Mouse (Mus musculus): ENCODE measurements around the gene Gm17490.

Gene Gm17490

GRCm38 (mm10) chr2:11625890-11626289, at the start of gene Gm17490:
Gene Gm17490 (minus strand): TSS chr2:11626264.
- in situ Hi-C loops (cut with MseI, MboI): no loop called here

GRCm38 (mm10) chr2:11672144-11672543, 46.1 kb upstream of the Gm17490 start:
- in situ Hi-C loops (cut with MseI, MboI): no loop called here

- in situ Hi-C loops (cut with MseI, MboI): loop anchor here in 1 of 2 experiments (10.0 kb wide), 1 partner anchor 61 kb away; the partner anchor contains the start of gene Rbm17
Measured at GRCm38 (mm10) chr2:11665326-11665725, 39.3 kb upstream of the Gm17490 start.

- in situ Hi-C loops (cut with MseI, MboI): loop anchor here in 1 of 2 experiments (10.0 kb wide), 1 partner anchor 60 kb away; the partner anchor contains the start of gene Rbm17
Measured at GRCm38 (mm10) chr2:11664806-11665205, 38.7 kb upstream of the Gm17490 start.

GRCm38 (mm10) chr2:11664367-11664766, 38.3 kb upstream of the Gm17490 start:
- in situ Hi-C loops (cut with MseI, MboI): loop anchor here in 1 of 2 experiments (10.0 kb wide), 1 partner anchor 60 kb away; the partner anchor contains the start of gene Rbm17

GRCm38 (mm10) chr2:11663961-11664360, 37.9 kb upstream of the Gm17490 start:
- in situ Hi-C loops (cut with MseI, MboI): loop anchor here in 1 of 2 experiments (10.0 kb wide), 1 partner anchor 59 kb away; the partner anchor contains the start of gene Rbm17

- in situ Hi-C loops (cut with MseI, MboI): loop anchor here in 1 of 2 experiments (10.0 kb wide), 1 partner anchor 58 kb away; the partner anchor contains the start of gene Rbm17
Measured at GRCm38 (mm10) chr2:11662907-11663230, 36.8 kb upstream of the Gm17490 start.

- in situ Hi-C loops (cut with MseI, MboI): loop anchor here in 1 of 2 experiments (10.0 kb wide), 1 partner anchor 58 kb away; the partner anchor contains the start of gene Rbm17
Measured at GRCm38 (mm10) chr2:11662143-11662906, 36.3 kb upstream of the Gm17490 start.

GRCm38 (mm10) chr2:11659263-11659662, 33.2 kb upstream of the Gm17490 start:
- in situ Hi-C loops (cut with MseI, MboI): no loop called here

- in situ Hi-C loops (cut with MseI, MboI): no loop called here
Measured at GRCm38 (mm10) chr2:11657581-11657980, 31.5 kb upstream of the Gm17490 start.

GRCm38 (mm10) chr2:11654990-11655931, 29.2 kb upstream of the Gm17490 start:
- in situ Hi-C loops (cut with MseI, MboI): no loop called here

GRCm38 (mm10) chr2:11653780-11654179, 27.7 kb upstream of the Gm17490 start:
- in situ Hi-C loops (cut with MseI, MboI): no loop called here

- in situ Hi-C loops (cut with MseI, MboI): no loop called here
Measured at GRCm38 (mm10) chr2:11653330-11653729, 27.3 kb upstream of the Gm17490 start.

GRCm38 (mm10) chr2:11652780-11653179, 26.7 kb upstream of the Gm17490 start:
- in situ Hi-C loops (cut with MseI, MboI): no loop called here

GRCm38 (mm10) chr2:11652196-11652595, 26.1 kb upstream of the Gm17490 start:
- in situ Hi-C loops (cut with MseI, MboI): no loop called here

- in situ Hi-C loops (cut with MseI, MboI): no loop called here
Measured at GRCm38 (mm10) chr2:11651476-11651875, 25.4 kb upstream of the Gm17490 start.

- in situ Hi-C loops (cut with MseI, MboI): no loop called here
Measured at GRCm38 (mm10) chr2:11645297-11645696, 19.2 kb upstream of the Gm17490 start.

- in situ Hi-C loops (cut with MseI, MboI): no loop called here
Measured at GRCm38 (mm10) chr2:11644057-11644456, 18.0 kb upstream of the Gm17490 start.

- in situ Hi-C loops (cut with MseI, MboI): no loop called here
Measured at GRCm38 (mm10) chr2:11642451-11642941, 16.4 kb upstream of the Gm17490 start, which contains the start of gene Il2ra. Gene Il2ra (plus strand): TSS chr2:11642807.

GRCm38 (mm10) chr2:11637115-11637514, 11.1 kb upstream of the Gm17490 start:
- in situ Hi-C loops (cut with MseI, MboI): no loop called here

GRCm38 (mm10) chr2:11636138-11636480, 10.0 kb upstream of the Gm17490 start:
- in situ Hi-C loops (cut with MseI, MboI): no loop called here

Measured in mouse trophoblast stem cell (cell line).